Mouse (Mus musculus): ENCODE measurements around the gene Sec23b. TPM values are rescaled to one million over a fixed set of nuclear protein-coding genes. Genes with fewer than 3 reads are reported as not detected.

Sec23b gene
- total and polyA plus RNA-seq, 3 experiments, result 18.4 to 23.9 (median 22.9) TPM

DNA sequence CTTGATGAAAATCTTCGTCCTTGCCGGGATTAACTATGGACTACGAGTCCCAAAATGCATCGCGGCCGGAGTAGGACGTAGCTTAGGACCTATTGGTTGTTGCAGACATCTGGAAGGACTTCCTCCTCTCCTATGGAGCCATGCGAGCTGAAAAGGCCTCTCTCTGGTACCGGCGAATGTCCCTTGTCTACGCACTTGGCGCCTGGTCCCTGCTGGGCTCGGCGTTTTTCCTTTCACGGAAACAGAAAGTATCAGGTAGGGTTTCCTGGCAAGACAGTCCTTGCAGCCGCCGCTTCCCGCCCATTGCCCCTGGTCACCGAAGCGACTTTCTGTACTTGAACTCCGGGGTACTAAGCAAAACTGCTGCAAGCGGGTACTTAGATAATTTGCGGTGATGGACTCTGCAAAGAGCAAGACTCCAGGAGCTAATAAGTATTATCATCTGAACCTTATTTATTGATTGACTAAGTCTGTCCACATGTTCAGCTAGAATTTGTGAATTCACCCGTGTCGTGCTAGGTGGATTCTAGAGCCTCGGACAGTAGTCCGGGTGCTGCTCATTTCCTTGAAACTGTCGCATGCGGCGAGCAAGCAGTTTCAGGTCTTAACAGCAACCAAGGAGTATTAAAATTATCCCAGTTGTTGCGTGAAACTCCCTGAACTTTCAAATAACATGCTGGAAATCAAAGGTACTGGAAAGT, 38.1 kb downstream of the Sec23b start, which contains the start of gene Smim26:
Gene Smim26, plus strand, starts transcription at position 104 of the 701 bp plus-strand sequence.
- Histone ChIP-seq H3K9ac (ENCODE audit: low read depth, low read length) (peak within 1 kb of the TSS; percentile 87), H3K4me3 (peak within 1 kb of the TSS; percentile 71), H3K27me3 (ENCODE audit: control insufficient read depth, insufficient read depth, low read length) (no peaks in the 10 kb centered on the region), H3K4me1 (ENCODE audit: control insufficient read depth, insufficient read depth, low read length) (peaks cover 3% of the 10 kb centered on the region), H3K79me2 (replicated peaks; ENCODE audit: control insufficient read depth, insufficient read depth, low read length) (no peaks in the 10 kb centered on the region), H3K27ac (peak within 1 kb of the TSS; percentile 73), H3K36me3 (ENCODE audit: control insufficient read depth, insufficient read depth, low read length) (no peaks in the 10 kb centered on the region)
- intact Hi-C loops (cut with DNase I), result no loop called here
- TF ChIP-seq POLR2A (IDR thresholded peaks at IDR 0.05; ENCODE audit: insufficient read depth, low read depth, low read length) (peak; percentile 88), EP300 (IDR thresholded peaks at IDR 0.05; ENCODE audit: insufficient read depth, low read depth, low read length) (no peak), CTCF (IDR thresholded peaks at IDR 0.05) (no peak)
- WGBS, result under 1% methylated on average over 31 of the region's 31 CpGs
- DNase-seq, result peak; percentile 81 to 84

DNA sequence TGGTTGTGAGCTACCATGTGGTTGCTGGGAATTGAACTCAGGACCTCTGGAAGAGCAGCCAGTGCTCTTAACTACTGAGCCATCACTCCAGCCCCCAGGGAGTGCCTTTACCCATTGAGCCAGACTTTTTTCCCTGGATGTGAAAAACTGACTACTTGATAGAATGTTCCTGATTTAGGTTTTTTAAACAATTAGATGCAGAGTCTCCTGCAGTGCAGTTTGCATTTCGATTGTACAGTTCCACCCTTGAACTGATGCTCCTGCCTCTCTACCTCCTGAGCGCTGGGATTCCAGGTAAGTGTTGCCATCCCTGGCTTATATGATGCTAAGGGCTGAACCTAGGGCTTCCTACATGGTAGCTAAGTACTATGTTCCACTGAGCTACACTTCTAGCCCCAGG, 42.0 kb downstream of the Sec23b start:
- intact Hi-C loops (cut with DNase I), result no loop called here
- no peaks in the 10 kb centered on the region for H3K79me2 ChIP-seq (replicated peaks; ENCODE audit: control insufficient read depth, insufficient read depth, low read length)
- no peaks in the 10 kb centered on the region for H3K27me3 ChIP-seq (ENCODE audit: control insufficient read depth, insufficient read depth, low read length)
- H3K4me3 ChIP-seq, result no peak overlapping the region
- no peak for TF ChIP-seq EP300 (IDR thresholded peaks at IDR 0.05; ENCODE audit: insufficient read depth, low read depth, low read length)
- no peak for TF ChIP-seq POLR2A (IDR thresholded peaks at IDR 0.05; ENCODE audit: insufficient read depth, low read depth, low read length)
- no peak for TF ChIP-seq CTCF (IDR thresholded peaks at IDR 0.05)
- no peak overlapping the region for H3K27ac ChIP-seq
- DNase-seq, result no peak
- H3K9ac ChIP-seq (ENCODE audit: low read depth, low read length), result no peak overlapping the region
- no peaks in the 10 kb centered on the region for H3K36me3 ChIP-seq (ENCODE audit: control insufficient read depth, insufficient read depth, low read length)
- 62% methylated on average over 2 of the region's 2 CpGs for WGBS
- peaks cover 3% of the 10 kb centered on the region for H3K4me1 ChIP-seq (ENCODE audit: control insufficient read depth, insufficient read depth, low read length)

DNA sequence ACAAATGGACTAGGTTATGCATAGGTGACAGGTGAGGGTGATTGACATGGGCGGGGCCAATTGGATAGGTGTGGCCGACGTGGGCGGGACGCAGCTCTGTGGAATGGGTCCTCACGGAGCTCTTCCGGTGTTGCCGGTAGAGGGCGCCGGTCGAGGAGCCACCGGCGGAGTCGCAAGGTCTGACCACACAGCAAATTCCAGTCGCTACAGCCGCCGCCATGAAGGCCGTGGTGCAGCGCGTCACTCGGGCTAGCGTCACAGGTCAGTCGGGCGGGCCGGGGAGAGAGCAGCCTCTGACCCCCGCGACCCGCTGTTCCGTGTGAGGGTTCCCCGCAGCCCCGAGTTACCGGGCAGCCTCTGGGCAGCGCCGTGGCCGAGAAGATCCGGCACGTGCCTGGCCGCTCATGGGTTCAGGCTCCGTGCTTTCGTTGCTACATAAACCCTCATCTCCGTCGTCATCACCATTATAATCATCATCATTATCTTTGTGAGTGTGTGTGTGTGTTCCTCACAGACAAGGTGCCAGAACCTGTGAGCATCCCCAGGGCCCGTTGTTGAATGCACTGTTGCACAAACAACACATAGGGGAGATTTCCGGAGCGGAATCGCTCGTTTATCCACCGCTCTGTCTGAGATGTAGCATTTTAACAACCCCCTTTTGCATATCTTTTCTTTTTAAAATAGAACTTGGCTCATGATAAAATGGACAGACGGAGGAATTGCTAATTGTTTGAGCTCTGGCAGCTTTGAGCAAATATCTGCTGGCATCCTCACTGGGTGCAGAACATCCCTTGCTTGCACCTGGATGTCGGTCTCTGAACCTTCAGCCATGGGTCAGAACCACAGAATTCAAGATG, 44.0 kb downstream of the Sec23b start, which contains the start of gene Dtd1:
Gene Dtd1, plus strand, starts transcription at position 67 of the 857 bp plus-strand sequence.
- peak within 1 kb of the TSS; percentile 95 for H3K9ac ChIP-seq (ENCODE audit: low read depth, low read length)
- H3K36me3 ChIP-seq (ENCODE audit: control insufficient read depth, insufficient read depth, low read length), result no peaks in the 10 kb centered on the region
- TF ChIP-seq POLR2A (IDR thresholded peaks at IDR 0.05; ENCODE audit: insufficient read depth, low read depth, low read length) (peak; percentile 64), CTCF (IDR thresholded peaks at IDR 0.05) (peak; percentile 97; the same call in 1 of the 2 replicates), EP300 (IDR thresholded peaks at IDR 0.05; ENCODE audit: insufficient read depth, low read depth, low read length) (no peak)
- no peaks in the 10 kb centered on the region for H3K4me1 ChIP-seq (ENCODE audit: control insufficient read depth, insufficient read depth, low read length)
- WGBS, result 1% methylated on average over 50 of the region's 50 CpGs
- H3K79me2 ChIP-seq (replicated peaks; ENCODE audit: control insufficient read depth, insufficient read depth, low read length), result no peaks in the 10 kb centered on the region
- H3K27ac ChIP-seq, result peak within 1 kb of the TSS; percentile 82
- intact Hi-C loops (cut with DNase I), result no loop called here
- H3K4me3 ChIP-seq, result peak within 1 kb of the TSS; percentile 52
- peak; percentile 91 to 92 for DNase-seq
- no peaks in the 10 kb centered on the region for H3K27me3 ChIP-seq (ENCODE audit: control insufficient read depth, insufficient read depth, low read length)

DNA sequence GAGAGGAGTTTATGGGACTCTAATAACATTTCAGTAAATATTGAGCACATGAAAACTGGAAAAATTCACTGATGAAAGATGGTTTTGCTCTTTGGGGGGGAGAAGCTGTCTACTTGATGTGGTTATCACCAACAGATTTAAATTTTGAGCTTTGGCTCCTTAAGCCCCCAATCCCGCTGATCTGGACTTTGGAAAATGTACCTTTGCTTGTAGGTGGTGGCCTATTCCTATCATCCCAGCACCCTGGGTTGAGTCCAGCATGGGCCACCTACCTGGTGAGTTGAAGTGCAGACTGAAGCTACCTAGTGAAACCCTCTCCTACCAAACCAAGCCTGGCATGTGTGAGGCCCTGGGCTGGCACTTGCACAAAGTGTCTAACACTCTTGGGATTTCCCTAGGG, 45.5 kb downstream of the Sec23b start:
- no peak overlapping the region for H3K27ac ChIP-seq
- no peak for DNase-seq
- no peak overlapping the region for H3K4me3 ChIP-seq
- no peaks in the 10 kb centered on the region for H3K27me3 ChIP-seq (ENCODE audit: control insufficient read depth, insufficient read depth, low read length)
- no peaks in the 10 kb centered on the region for H3K79me2 ChIP-seq (replicated peaks; ENCODE audit: control insufficient read depth, insufficient read depth, low read length)
- intact Hi-C loops (cut with DNase I), result no loop called here
- H3K36me3 ChIP-seq (ENCODE audit: control insufficient read depth, insufficient read depth, low read length), result no peaks in the 10 kb centered on the region
- WGBS, result 93% methylated on average over 1 of the region's 1 CpGs
- TF ChIP-seq EP300 (IDR thresholded peaks at IDR 0.05; ENCODE audit: insufficient read depth, low read depth, low read length), result no peak
- no peak for TF ChIP-seq CTCF (IDR thresholded peaks at IDR 0.05)
- TF ChIP-seq POLR2A (IDR thresholded peaks at IDR 0.05; ENCODE audit: insufficient read depth, low read depth, low read length), result no peak
- H3K9ac ChIP-seq (ENCODE audit: low read depth, low read length), result no peak overlapping the region
- no peaks in the 10 kb centered on the region for H3K4me1 ChIP-seq (ENCODE audit: control insufficient read depth, insufficient read depth, low read length)

DNA sequence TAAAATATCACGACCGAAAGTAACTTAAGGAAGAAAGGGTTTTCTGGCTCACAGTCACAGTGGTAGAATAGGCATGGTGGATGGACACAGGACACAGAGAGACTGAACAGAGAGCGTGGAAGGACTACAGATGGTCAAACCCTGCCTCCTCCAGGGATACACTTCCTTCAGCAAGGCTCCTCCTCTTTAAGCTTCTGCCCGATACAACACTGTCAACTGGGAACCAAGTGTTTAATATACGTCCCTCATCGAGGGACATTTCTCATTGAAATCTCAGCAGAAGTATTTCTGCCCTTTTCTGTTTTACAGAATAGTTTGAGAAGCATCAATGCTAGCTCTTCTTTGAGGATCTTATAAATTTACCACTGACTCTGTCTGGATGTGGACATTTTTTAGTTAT, 57.9 kb downstream of the Sec23b start:
- no peaks in the 10 kb centered on the region for H3K79me2 ChIP-seq (replicated peaks; ENCODE audit: control insufficient read depth, insufficient read depth, low read length)
- WGBS, result 88% methylated on average over 6 of the region's 6 CpGs
- TF ChIP-seq POLR2A (IDR thresholded peaks at IDR 0.05; ENCODE audit: insufficient read depth, low read depth, low read length), result no peak
- TF ChIP-seq EP300 (IDR thresholded peaks at IDR 0.05; ENCODE audit: insufficient read depth, low read depth, low read length), result no peak
- no peak for TF ChIP-seq CTCF (IDR thresholded peaks at IDR 0.05)
- H3K4me1 ChIP-seq (ENCODE audit: control insufficient read depth, insufficient read depth, low read length), result no peaks in the 10 kb centered on the region
- H3K9ac ChIP-seq (ENCODE audit: low read depth, low read length), result no peak overlapping the region
- no peak overlapping the region for H3K27ac ChIP-seq
- no peaks in the 10 kb centered on the region for H3K27me3 ChIP-seq (ENCODE audit: control insufficient read depth, insufficient read depth, low read length)
- no peak for DNase-seq
- H3K4me3 ChIP-seq, result no peak overlapping the region
- intact Hi-C loops (cut with DNase I), result no loop called here
- no peaks in the 10 kb centered on the region for H3K36me3 ChIP-seq (ENCODE audit: control insufficient read depth, insufficient read depth, low read length)

Data from heart, adult 2 months (tissue).